Mouse (Mus musculus) ovary, adult 18-20 months (tissue): ENCODE results near the gene Slc39a7.
"Not testable (repeated sequence)": the region's sequence is repeated elsewhere in the genome, so short reads cannot be mapped to it uniquely, and the experiment has no call there.

Experiments used
- DNase-seq: peaks from one replicate; pipeline ENCODE4 v3.0.0; 2022; ENCODE audit warnings: low spot score, mixed read lengths

The Slc39a7 gene

GRCm38 (mm10) chr17:34029890-34030595 lies 1.4 kb downstream of the Slc39a7 start:
- no peak for DNase-seq

- DNase-seq, result no peak
Observed at GRCm38 (mm10) chr17:34029150-34029889, 2.2 kb downstream of the Slc39a7 start.

- DNase-seq, result no peak
Observed at GRCm38 (mm10) chr17:34028501-34029149, 2.9 kb downstream of the Slc39a7 start.

- DNase-seq, result peak; percentile 89
Observed at GRCm38 (mm10) chr17:34027656-34028223, 3.7 kb downstream of the Slc39a7 start, which contains the start of gene H2-Ke6. TSS of gene H2-Ke6 (minus strand) at chr17:34028060.

GRCm38 (mm10) chr17:34026917-34027655 lies 4.4 kb downstream of the Slc39a7 start:
- DNase-seq, result no peak

GRCm38 (mm10) chr17:34026221-34026620 lies 5.3 kb downstream of the Slc39a7 start:
- no peak for DNase-seq

GRCm38 (mm10) chr17:34025756-34026151 lies 5.7 kb downstream of the Slc39a7 start:
- DNase-seq, result no peak

GRCm38 (mm10) chr17:34024861-34025755 lies 6.4 kb downstream of the Slc39a7 start:
- DNase-seq, result no peak

- DNase-seq, result no peak
Observed at GRCm38 (mm10) chr17:34024317-34024821, 7.1 kb downstream of the Slc39a7 start, which contains the start of gene Ring1. TSS of gene Ring1 (minus strand) at chr17:34024680.

- no peak for DNase-seq
Observed at GRCm38 (mm10) chr17:34023678-34024077, 7.8 kb downstream of the Slc39a7 start.

GRCm38 (mm10) chr17:34022987-34023386 lies 8.5 kb downstream of the Slc39a7 start:
- no peak for DNase-seq

- no peak for DNase-seq
Observed at GRCm38 (mm10) chr17:34022414-34022783, 9.1 kb downstream of the Slc39a7 start.

GRCm38 (mm10) chr17:34021539-34022413 lies 9.7 kb downstream of the Slc39a7 start:
- no peak for DNase-seq

GRCm38 (mm10) chr17:34013436-34013835 lies 18.0 kb downstream of the Slc39a7 start:
- no peak for DNase-seq

- DNase-seq, result no peak
Observed at GRCm38 (mm10) chr17:34010156-34010555, 21.3 kb downstream of the Slc39a7 start.

- no peak for DNase-seq
Observed at GRCm38 (mm10) chr17:34006570-34006969, 24.9 kb downstream of the Slc39a7 start.

- no peak for DNase-seq
Observed at GRCm38 (mm10) chr17:34003426-34003825, 28.1 kb downstream of the Slc39a7 start.

GRCm38 (mm10) chr17:34000796-34001195 lies 30.7 kb downstream of the Slc39a7 start:
- not testable (repeated sequence) for DNase-seq

- peak; percentile 85 for DNase-seq
Observed at GRCm38 (mm10) chr17:34000150-34000537, 31.3 kb downstream of the Slc39a7 start, which contains the start of gene H2-K1. TSS of gene H2-K1 (minus strand) at chr17:34000347.
